Mouse (Mus musculus) forebrain, embryonic 10.5 days (tissue): ENCODE measurements around the gene Rnf151. TPM values are rescaled to one million over a fixed set of nuclear protein-coding genes. Genes with fewer than 3 reads are reported as not detected.

Experiments used
- DNase-seq: peaks from one replicate; pipeline ENCODE4 v3.0.0-alpha.2; 2017; ENCODE audit warnings: low spot score; ENCODE audit errors: extremely low spot score
- H3K27ac ChIP-seq: fragments of 300-500 bp; sonication (generic); 2 replicates; pipeline ENCODE4 v1.5.1; 2016; ENCODE audit warnings: mild to moderate bottlenecking
- H3K27me3 ChIP-seq: fragments of 300-500 bp; sonication (generic); 2 replicates; pipeline ENCODE4 v1.6.1; 2016; ENCODE audit warnings: mild to moderate bottlenecking; ENCODE audit not compliant: poor library complexity, severe bottlenecking
- H3K36me3 ChIP-seq: fragments of 300-500 bp; sonication (generic); replicated peaks from 2 replicates; pipeline ENCODE4 v1.6.1; 2016; ENCODE audit warnings: mild to moderate bottlenecking, moderate library complexity
- H3K4me1 ChIP-seq: fragments of 300-500 bp; sonication (generic); 2 replicates; pipeline ENCODE4 v1.6.1; 2016
- H3K4me3 ChIP-seq: fragments of 300-500 bp; sonication (generic); 2 replicates; pipeline ENCODE4 v1.5.1; 2016; ENCODE audit warnings: mild to moderate bottlenecking, moderate library complexity
- H3K9me3 ChIP-seq: fragments of 300-500 bp; sonication (generic); 2 replicates; pipeline ENCODE4 v1.6.1; 2016; ENCODE audit warnings: mild to moderate bottlenecking, moderate library complexity
- WGBS: fragments of 180-500 bp; shearing (Covaris S2); methylation state at CpG from one replicate; pipeline ENCODE4 v1.1.7; 2016; 5-methylcytosine and 5-hydroxymethylcytosine counted together
- polyA plus RNA-seq: library from polyadenylated mRNA; unstranded; fragments of >200 nt; fragmentation: Nextera tagmentation; extraction: Ambion mirVana; gene quantifications from 2 replicates; pipeline ENCODE4 v1.2.1, GENCODE M21; 2016

Gene Rnf151
- polyA plus RNA-seq, 1 experiment from 2014 or later: 0.43 TPM

- no peak overlapping the region for H3K27ac ChIP-seq
- peaks cover 17% of the 10 kb centered on the region for H3K4me1 ChIP-seq
- no peaks in the 10 kb centered on the region for H3K27me3 ChIP-seq
- H3K9me3 ChIP-seq: no peaks in the 10 kb centered on the region
- H3K4me3 ChIP-seq: no peak overlapping the region
- WGBS: 50% methylated on average over 6 of the region's 6 CpGs
- peaks cover 42% of the 10 kb centered on the region for H3K36me3 ChIP-seq
- no peak for DNase-seq
Measured at GRCm38 (mm10) chr17:24715556-24715955, 2.3 kb downstream of the Rnf151 start.

- Histone ChIP-seq H3K27me3 (no peaks in the 10 kb centered on the region), H3K27ac (no peak overlapping the region), H3K9me3 (no peaks in the 10 kb centered on the region), H3K4me3 (no peak overlapping the region), H3K36me3 (peaks cover 23% of the 10 kb centered on the region), H3K4me1 (peaks cover 19% of the 10 kb centered on the region)
- DNase-seq: no peak
- 36% methylated on average over 2 of the region's 2 CpGs for WGBS
Measured at GRCm38 (mm10) chr17:24708646-24709045, 9.2 kb downstream of the Rnf151 start.

GRCm38 (mm10) chr17:24707801-24708425, 9.9 kb downstream of the Rnf151 start:
- Histone ChIP-seq H3K36me3 (peaks cover 29% of the 10 kb centered on the region), H3K27me3 (no peaks in the 10 kb centered on the region), H3K4me3 (peak overlapping the region; percentile 92), H3K4me1 (peaks cover 19% of the 10 kb centered on the region), H3K27ac (peak overlapping the region; percentile 90), H3K9me3 (no peaks in the 10 kb centered on the region)
- WGBS: 7% methylated on average over 24 of the region's 24 CpGs
- DNase-seq: no peak

DNA sequence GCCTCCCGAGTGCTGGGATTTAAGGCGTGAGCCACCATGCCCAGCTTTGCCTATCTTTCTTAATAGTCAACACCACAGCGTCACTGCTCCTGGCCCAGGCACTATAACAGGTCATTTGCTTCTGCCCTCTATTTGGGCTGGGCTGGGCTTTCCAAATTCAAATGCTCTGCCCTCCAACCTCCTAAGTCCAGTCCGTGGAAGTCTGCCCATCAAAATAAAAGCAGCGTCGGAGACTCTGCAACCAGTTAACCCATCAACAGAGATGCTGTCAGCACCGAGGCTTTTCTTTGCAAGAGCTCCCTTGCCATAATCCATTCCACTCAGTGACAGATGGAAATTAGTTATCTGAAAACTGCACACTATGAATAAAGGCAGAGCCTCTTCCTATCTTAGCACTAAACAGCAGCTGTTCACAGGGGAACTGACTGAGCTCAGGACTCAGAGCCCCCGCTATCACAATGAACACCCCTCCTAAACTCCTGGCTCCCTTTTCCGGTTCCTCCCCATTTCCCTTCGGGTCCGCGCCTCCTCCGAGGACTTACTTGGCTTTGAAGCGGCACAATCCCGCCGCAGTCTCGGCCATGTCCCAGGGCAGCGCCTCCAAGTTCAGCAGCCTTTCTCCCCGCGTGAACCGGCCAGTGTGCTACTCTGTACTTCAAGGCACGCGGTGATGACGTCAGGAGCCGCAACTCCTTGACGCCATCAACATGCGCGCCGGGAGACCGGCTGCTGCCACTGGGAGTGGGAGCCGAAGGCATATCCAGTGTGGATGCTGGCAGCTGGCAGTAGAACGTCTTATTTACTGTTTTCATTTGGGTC, 10.7 kb downstream of the Rnf151 start, which contains the start of gene Tbl3:
Gene Tbl3, minus strand, starts transcription at position 679 of the 819 bp plus-strand sequence.
- DNase-seq: peak; percentile 94
- 5% methylated on average over 32 of the region's 32 CpGs for WGBS
- Histone ChIP-seq H3K36me3 (peaks cover 36% of the 10 kb centered on the region), H3K27me3 (no peaks in the 10 kb centered on the region), H3K4me1 (peaks cover 19% of the 10 kb centered on the region), H3K27ac (peak within 1 kb of the TSS; percentile 90), H3K4me3 (peak within 1 kb of the TSS; percentile 92), H3K9me3 (no peaks in the 10 kb centered on the region)

DNA sequence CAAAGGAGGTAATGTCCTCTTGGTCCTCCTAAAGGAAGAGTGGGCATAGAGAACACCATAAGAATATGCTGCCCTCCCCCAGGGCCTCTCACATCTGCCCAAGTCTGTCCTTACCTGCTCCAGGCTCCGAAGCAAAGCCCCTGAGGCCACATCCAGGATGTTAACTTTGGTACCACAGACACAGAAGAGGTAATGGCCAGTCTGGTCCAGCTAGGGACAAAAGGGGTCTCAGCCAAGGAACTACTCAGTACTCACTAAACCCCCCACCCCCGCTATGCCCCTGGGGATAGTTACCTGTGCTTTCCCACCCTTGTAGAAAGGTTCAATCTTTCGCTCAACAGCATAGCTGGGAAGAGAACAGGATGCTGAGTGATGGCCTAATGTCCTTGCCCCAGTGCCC, 12.0 kb downstream of the Rnf151 start:
- no peak for DNase-seq
- Histone ChIP-seq H3K9me3 (no peaks in the 10 kb centered on the region), H3K36me3 (peaks cover 50% of the 10 kb centered on the region), H3K27me3 (no peaks in the 10 kb centered on the region), H3K4me1 (peaks cover 19% of the 10 kb centered on the region), H3K27ac (no peak overlapping the region), H3K4me3 (peak overlapping the region; percentile 92)
- 95% methylated on average over 3 of the region's 3 CpGs for WGBS

DNA sequence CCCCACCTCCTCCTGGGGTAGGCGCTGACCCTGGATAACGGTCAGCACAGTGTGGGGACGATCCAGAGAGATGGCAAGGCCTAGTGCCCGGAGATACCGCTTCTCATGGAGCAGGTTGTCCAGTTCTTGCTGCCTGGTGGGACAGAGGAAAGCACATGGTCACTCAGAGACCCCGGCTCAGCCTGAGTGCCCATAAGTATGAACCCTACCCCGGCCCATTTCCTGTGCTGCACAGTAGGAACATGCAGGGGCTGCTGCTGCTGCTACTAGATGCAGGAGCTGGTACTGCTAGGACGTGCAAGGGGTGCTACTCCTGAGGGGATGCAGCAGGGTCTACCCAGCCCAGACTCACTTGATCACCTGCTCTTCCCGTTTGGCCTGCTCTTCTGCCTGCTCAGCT, 16.6 kb downstream of the Rnf151 start:
- Histone ChIP-seq H3K9me3 (no peaks in the 10 kb centered on the region), H3K4me3 (0 out of 2 replicates have a peak overlapping the region, but pooled peaks have one; percentile 3), H3K27me3 (0 out of 2 replicates have a peak, but pooled peaks cover 6% of the 10 kb centered on the region), H3K4me1 (peaks cover 32% of the 10 kb centered on the region), H3K36me3 (peaks cover 66% of the 10 kb centered on the region), H3K27ac (no peak overlapping the region)
- no peak for DNase-seq
- WGBS: 90% methylated on average over 9 of the region's 9 CpGs

- DNase-seq: no peak
- H3K4me3 ChIP-seq: no peak overlapping the region
- 0 out of 2 replicates have a peak, but pooled peaks cover 6% of the 10 kb centered on the region for H3K27me3 ChIP-seq
- H3K4me1 ChIP-seq: peaks cover 36% of the 10 kb centered on the region
- 79% methylated on average over 2 of the region's 2 CpGs for WGBS
- H3K27ac ChIP-seq: no peak overlapping the region
- peaks cover 52% of the 10 kb centered on the region for H3K36me3 ChIP-seq
- no peaks in the 10 kb centered on the region for H3K9me3 ChIP-seq
Measured at GRCm38 (mm10) chr17:24699473-24699872, 18.4 kb downstream of the Rnf151 start.

- no peaks in the 10 kb centered on the region for H3K9me3 ChIP-seq
- 70% methylated on average over 9 of the region's 9 CpGs for WGBS
- 0 out of 2 replicates have a peak, but pooled peaks cover 6% of the 10 kb centered on the region for H3K27me3 ChIP-seq
- no peak for DNase-seq
- peaks cover 50% of the 10 kb centered on the region for H3K36me3 ChIP-seq
- no peak overlapping the region; the same call in 1 of the 2 replicates for H3K4me3 ChIP-seq
- H3K4me1 ChIP-seq: peaks cover 41% of the 10 kb centered on the region
- 0 out of 2 replicates have a peak overlapping the region, but pooled peaks have one; percentile 13 for H3K27ac ChIP-seq
Measured at GRCm38 (mm10) chr17:24698715-24699114, 19.1 kb downstream of the Rnf151 start.

DNA sequence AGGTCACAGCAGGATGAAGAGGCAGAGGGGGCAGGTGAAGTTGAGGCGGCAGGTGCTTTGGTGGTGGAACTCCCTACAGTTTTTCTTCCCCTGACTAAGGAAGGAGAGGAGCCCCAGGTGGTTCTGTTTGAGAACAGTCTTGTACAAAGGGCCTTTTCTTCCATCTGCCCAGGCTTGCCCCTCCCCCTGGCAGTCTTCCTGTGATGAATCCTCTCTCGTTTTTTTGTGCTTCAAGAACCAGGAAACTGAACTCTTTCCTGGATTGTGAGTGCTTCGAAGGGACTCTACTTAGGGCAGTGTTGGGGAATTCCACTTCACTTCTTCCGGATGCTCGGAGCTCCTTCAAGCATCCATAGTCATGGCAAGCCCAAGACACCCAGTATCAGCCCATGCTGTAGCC, 19.9 kb downstream of the Rnf151 start:
- H3K27me3 ChIP-seq: 0 out of 2 replicates have a peak, but pooled peaks cover 6% of the 10 kb centered on the region
- H3K9me3 ChIP-seq: no peaks in the 10 kb centered on the region
- H3K27ac ChIP-seq: 0 out of 2 replicates have a peak overlapping the region, but pooled peaks have one; percentile 13
- H3K4me1 ChIP-seq: peaks cover 41% of the 10 kb centered on the region
- peaks cover 49% of the 10 kb centered on the region for H3K36me3 ChIP-seq
- no peak for DNase-seq
- H3K4me3 ChIP-seq: 0 out of 2 replicates have a peak overlapping the region, but pooled peaks have one; percentile 12
- 26% methylated on average over 5 of the region's 5 CpGs for WGBS

DNA sequence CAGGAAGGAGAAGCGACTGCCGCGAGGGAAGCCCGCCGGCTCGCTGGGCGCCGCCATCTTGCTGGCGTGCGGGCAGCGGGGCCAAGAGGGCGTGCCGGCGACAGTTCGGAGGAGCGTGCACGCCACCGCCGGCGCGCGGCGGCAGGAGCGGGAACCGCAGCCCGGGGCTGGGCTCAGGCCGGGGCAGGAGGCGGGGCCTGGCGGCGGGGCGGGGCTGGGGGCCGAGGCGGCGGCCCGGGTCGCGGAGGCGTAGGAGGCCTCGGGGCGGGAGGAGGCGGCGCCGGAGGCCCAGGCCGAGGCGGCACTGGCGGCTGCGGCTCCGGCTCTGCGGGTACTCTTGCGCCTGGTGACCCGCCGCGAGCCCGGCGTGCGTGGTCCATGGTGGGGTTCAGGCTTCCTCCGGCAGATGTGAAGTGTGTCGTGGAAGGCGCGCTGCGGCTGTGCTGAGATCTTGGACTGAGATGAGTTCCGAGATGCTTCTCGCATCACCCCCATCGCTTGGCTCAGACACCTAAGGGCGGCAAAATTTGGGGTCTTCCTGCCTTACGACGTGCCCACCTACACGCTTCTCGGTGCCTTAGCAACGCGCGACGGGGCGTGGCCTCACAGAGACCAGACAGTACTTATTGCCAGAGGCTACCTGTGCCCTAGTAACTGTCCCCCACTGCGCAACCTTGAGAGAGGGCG, 21.7 kb downstream of the Rnf151 start, which contains the start of the genes Gfer and Noxo1:
Gene Gfer, minus strand, starts transcription at position 146 of the 687 bp plus-strand sequence.
Gene Noxo1, plus strand, starts transcription at position 224 of the 687 bp plus-strand sequence.
- peak; percentile 83 for DNase-seq
- peaks cover 41% of the 10 kb centered on the region for H3K4me1 ChIP-seq
- peak within 1 kb of the TSS; percentile 94 for H3K27ac ChIP-seq
- H3K4me3 ChIP-seq: peak within 1 kb of the TSS; percentile 84
- no peaks in the 10 kb centered on the region for H3K9me3 ChIP-seq
- peaks cover 43% of the 10 kb centered on the region for H3K36me3 ChIP-seq
- under 1% methylated on average over 76 of the region's 76 CpGs for WGBS
- H3K27me3 ChIP-seq: peaks cover 17% of the 10 kb centered on the region

- DNase-seq: no peak
Measured at GRCm38 (mm10) chr17:24695326-24696010, 22.4 kb downstream of the Rnf151 start.

DNA sequence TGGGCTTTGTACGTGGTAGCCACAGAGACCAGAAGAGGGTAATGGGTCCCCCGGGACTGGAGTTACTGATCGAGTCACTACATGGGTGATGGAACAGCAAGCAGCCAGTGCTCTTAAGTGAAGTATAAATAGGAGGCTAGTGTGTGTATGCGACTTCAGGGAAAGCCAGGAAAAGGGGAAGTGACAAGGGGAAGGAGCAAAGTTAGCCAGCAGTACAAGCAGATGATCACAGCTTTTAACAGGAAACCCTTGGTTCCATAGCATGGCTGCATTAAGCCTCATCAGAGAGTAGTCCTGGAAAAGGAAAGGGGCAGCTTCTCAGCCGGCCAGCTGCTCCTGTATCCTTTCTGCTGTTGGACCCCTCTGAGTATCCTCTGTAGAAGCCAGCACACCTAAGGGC, 25.5 kb downstream of the Rnf151 start:
- Histone ChIP-seq H3K27me3 (peaks cover 49% of the 10 kb centered on the region), H3K27ac (no peak overlapping the region), H3K4me3 (no peak overlapping the region), H3K9me3 (no peaks in the 10 kb centered on the region), H3K4me1 (peaks cover 46% of the 10 kb centered on the region), H3K36me3 (peaks cover 23% of the 10 kb centered on the region)
- WGBS: 87% methylated on average over 5 of the region's 5 CpGs
- no peak for DNase-seq

More at GRCm38 (mm10) chr17:24695326-24696010, 22.4 kb downstream of the Rnf151 start:
- H3K27ac ChIP-seq: peak overlapping the region; percentile 94
- 7% methylated on average over 51 of the region's 51 CpGs for WGBS
- H3K27me3 ChIP-seq: peaks cover 24% of the 10 kb centered on the region
- no peaks in the 10 kb centered on the region for H3K9me3 ChIP-seq
- H3K36me3 ChIP-seq: peaks cover 36% of the 10 kb centered on the region
- H3K4me1 ChIP-seq: peaks cover 41% of the 10 kb centered on the region
- peak overlapping the region; percentile 84 for H3K4me3 ChIP-seq
